Mouse (Mus musculus) midbrain, embryonic 11.5 days (tissue): ENCODE data around the gene Prss16. TPM values are rescaled to one million over a fixed set of nuclear protein-coding genes. Genes with fewer than 3 reads are reported as not detected.

Experiments
- ATAC-seq: fragments of 200-750 bp; cut with Nextera tagmentation; 2 replicates; pipeline ENCODE4 v1.8.0; 2017; ENCODE audit warnings: moderate TSS enrichment, moderate library complexity; ENCODE audit not compliant: low FRiP score
- DNase-seq: peaks from one replicate; pipeline ENCODE4 v3.0.0; 2015; ENCODE audit warnings: low spot score; ENCODE audit errors: missing footprints
- H3K27ac ChIP-seq: fragments of 300-500 bp; sonication (generic); 2 replicates; pipeline ENCODE4 v1.5.1; 2014; ENCODE audit warnings: low read depth, low read length
- H3K27me3 ChIP-seq: fragments of 300-500 bp; sonication (generic); 2 replicates; pipeline ENCODE4 v1.6.1; 2014; ENCODE audit warnings: mild to moderate bottlenecking, low read length, moderate library complexity, mixed read lengths; ENCODE audit not compliant: control insufficient read depth, insufficient read depth
- H3K36me3 ChIP-seq: fragments of 300-500 bp; sonication (generic); 2 replicates; pipeline ENCODE4 v1.6.1; 2014; ENCODE audit warnings: mild to moderate bottlenecking, low read length, moderate library complexity, mixed read lengths; ENCODE audit not compliant: control insufficient read depth, insufficient read depth
- H3K4me1 ChIP-seq: fragments of 300-500 bp; sonication (generic); 2 replicates; pipeline ENCODE4 v1.6.1; 2014; ENCODE audit warnings: low read length; ENCODE audit not compliant: control insufficient read depth, insufficient read depth
- H3K4me2 ChIP-seq: fragments of 300-500 bp; sonication (generic); 2 replicates; pipeline ENCODE4 v1.6.1; 2014; ENCODE audit warnings: mild to moderate bottlenecking, moderate library complexity
- H3K4me3 ChIP-seq: fragments of 300-500 bp; sonication (generic); 2 replicates; pipeline ENCODE4 v1.5.1; 2014; ENCODE audit warnings: low read depth, low read length
- H3K9ac ChIP-seq: fragments of 300-500 bp; sonication (generic); 2 replicates; pipeline ENCODE4 v1.6.1; 2014; ENCODE audit warnings: low read length
- H3K9me3 ChIP-seq: fragments of 300-500 bp; sonication (generic); 2 replicates; pipeline ENCODE4 v1.6.1; 2016; ENCODE audit warnings: low read length; ENCODE audit not compliant: control insufficient read depth
- WGBS: fragments of 180-500 bp; shearing (Covaris S2); extraction: QIAGEN DNeasy Blood & Tissue Kit; methylation state at CpG from one replicate; pipeline ENCODE4 v1.1.7; 2014; 5-methylcytosine and 5-hydroxymethylcytosine counted together
- polyA plus RNA-seq: library from polyadenylated mRNA; unstranded; fragments of >200 nt; fragmentation: Nextera tagmentation; extraction: Ambion mirVana; gene quantifications from 2 replicates; pipeline ENCODE4 v1.2.1, GENCODE M21; 2014

The Prss16 gene
- polyA plus RNA-seq, 1 experiment from 2014 or later: 0.10 TPM

DNA sequence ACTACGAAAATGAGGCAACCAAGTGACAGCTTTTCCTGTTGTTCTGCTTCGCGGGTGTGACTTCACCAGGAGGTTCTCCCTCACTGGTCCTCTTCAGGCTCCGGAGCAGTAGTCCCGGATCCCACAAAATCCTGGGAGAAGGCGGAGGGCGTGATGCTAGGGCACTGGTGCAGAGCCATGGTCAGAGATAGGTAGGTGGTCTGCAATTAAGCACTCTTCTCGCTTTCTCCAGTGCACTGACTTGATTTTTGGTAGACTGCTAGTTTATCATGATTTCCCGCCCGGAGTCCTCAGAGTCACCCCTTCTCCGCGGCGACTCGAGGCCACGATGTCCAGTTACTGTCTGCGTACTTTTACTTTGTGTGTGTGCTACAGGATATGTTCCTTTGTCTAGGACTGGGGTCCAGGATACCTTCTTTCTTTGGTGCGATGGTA, 4.9 kb upstream of the Prss16 start:
- Histone ChIP-seq H3K4me3 (peak overlapping the region; percentile 3; the same call in 1 of the 2 replicates), H3K36me3 (no peaks in the 10 kb centered on the region), H3K4me1 (no peaks in the 10 kb centered on the region), H3K27ac (no peak overlapping the region), H3K27me3 (peaks cover 66% of the 10 kb centered on the region), H3K9ac (no peak overlapping the region), H3K4me2 (peak overlapping the region; percentile 19), H3K9me3 (peaks cover 3% of the 10 kb centered on the region; the same call in 1 of the 2 replicates)
- peak; percentile 94 for DNase-seq
- WGBS: 18% methylated on average over 17 of the region's 17 CpGs
- ATAC-seq: no peak

DNA sequence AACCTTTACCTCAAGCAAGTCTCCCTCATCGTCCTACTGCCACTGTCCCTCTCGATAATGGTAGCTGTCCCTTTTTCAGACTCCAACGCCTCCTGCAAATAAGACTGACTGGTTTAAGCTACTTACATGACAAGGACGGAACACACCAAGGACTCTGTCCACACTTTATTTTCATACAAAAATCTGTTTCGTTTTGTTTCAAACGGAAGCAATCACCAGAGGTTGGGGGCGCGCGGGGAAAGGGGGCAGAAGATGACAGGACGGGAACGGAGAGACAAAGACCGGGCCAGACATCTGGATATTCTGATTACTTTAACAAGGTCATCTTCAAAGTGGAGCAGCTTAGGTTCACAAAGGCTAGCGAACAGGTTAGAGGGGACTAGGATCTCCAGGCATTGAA, 4.2 kb upstream of the Prss16 start:
- 20% methylated on average over 13 of the region's 13 CpGs for WGBS
- no peak for ATAC-seq
- H3K4me1 ChIP-seq: no peaks in the 10 kb centered on the region
- H3K27ac ChIP-seq: no peak overlapping the region
- no peaks in the 10 kb centered on the region for H3K36me3 ChIP-seq
- H3K27me3 ChIP-seq: peaks cover 68% of the 10 kb centered on the region
- peak; percentile 94 for DNase-seq
- peaks cover 3% of the 10 kb centered on the region; the same call in 1 of the 2 replicates for H3K9me3 ChIP-seq
- no peak overlapping the region for H3K4me3 ChIP-seq
- no peak overlapping the region for H3K9ac ChIP-seq
- H3K4me2 ChIP-seq: no peak overlapping the region

- Histone ChIP-seq H3K9ac (no peak overlapping the region), H3K27ac (no peak overlapping the region), H3K4me2 (no peak overlapping the region), H3K4me3 (no peak overlapping the region), H3K27me3 (peaks cover 92% of the 10 kb centered on the region), H3K36me3 (no peaks in the 10 kb centered on the region), H3K9me3 (no peaks in the 10 kb centered on the region), H3K4me1 (peaks cover 12% of the 10 kb centered on the region)
- ATAC-seq (no peak), DNase-seq (peak; percentile 81)
- WGBS: 79% methylated on average over 3 of the region's 3 CpGs
Measured at GRCm38 (mm10) chr13:22008707-22009106, 835 bp downstream of the Prss16 start.

GRCm38 (mm10) chr13:22007872-22008271, 1.7 kb downstream of the Prss16 start:
- Histone ChIP-seq H3K27ac (no peak overlapping the region), H3K27me3 (peaks cover 95% of the 10 kb centered on the region), H3K4me1 (peaks cover 12% of the 10 kb centered on the region), H3K4me2 (no peak overlapping the region), H3K9ac (no peak overlapping the region), H3K4me3 (no peak overlapping the region), H3K36me3 (no peaks in the 10 kb centered on the region), H3K9me3 (no peaks in the 10 kb centered on the region)
- ATAC-seq (no peak), DNase-seq (peak; percentile 84)
- WGBS: 47% methylated on average over 7 of the region's 7 CpGs

DNA sequence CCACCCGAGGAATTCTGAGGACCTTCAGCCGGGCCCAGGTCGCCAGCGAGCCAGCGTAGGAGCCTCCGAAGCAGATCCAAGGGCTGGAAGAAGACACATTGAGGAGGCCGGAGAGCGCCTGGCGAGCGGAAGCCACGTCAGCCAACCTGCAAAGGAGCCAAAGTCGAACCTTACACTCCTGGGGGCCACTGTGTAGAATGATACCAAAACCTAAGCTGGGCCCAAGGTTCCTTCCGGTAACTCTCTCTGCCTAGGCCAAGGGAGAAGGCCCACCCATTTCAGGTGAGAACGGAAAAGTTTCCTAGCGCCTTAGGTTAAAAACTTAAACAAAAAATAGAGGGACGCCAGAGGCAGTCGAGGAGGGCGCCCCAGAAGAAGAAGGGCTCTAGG, 2.4 kb downstream of the Prss16 start:
- Histone ChIP-seq H3K27me3 (peaks cover 95% of the 10 kb centered on the region), H3K4me3 (peak overlapping the region; percentile 45), H3K27ac (no peak overlapping the region), H3K9me3 (no peaks in the 10 kb centered on the region), H3K4me1 (peaks cover 12% of the 10 kb centered on the region), H3K36me3 (no peaks in the 10 kb centered on the region), H3K4me2 (peak overlapping the region; percentile 85), H3K9ac (no peak overlapping the region)
- no peak for ATAC-seq
- 3% methylated on average over 18 of the region's 18 CpGs for WGBS
- DNase-seq: peak; percentile 86

- Histone ChIP-seq H3K27me3 (peaks cover 97% of the 10 kb centered on the region), H3K4me3 (peak overlapping the region; percentile 45), H3K9ac (no peak overlapping the region; the same call in 1 of the 2 replicates)
Measured at GRCm38 (mm10) chr13:22006334-22007120, 3.0 kb downstream of the Prss16 start.

DNA sequence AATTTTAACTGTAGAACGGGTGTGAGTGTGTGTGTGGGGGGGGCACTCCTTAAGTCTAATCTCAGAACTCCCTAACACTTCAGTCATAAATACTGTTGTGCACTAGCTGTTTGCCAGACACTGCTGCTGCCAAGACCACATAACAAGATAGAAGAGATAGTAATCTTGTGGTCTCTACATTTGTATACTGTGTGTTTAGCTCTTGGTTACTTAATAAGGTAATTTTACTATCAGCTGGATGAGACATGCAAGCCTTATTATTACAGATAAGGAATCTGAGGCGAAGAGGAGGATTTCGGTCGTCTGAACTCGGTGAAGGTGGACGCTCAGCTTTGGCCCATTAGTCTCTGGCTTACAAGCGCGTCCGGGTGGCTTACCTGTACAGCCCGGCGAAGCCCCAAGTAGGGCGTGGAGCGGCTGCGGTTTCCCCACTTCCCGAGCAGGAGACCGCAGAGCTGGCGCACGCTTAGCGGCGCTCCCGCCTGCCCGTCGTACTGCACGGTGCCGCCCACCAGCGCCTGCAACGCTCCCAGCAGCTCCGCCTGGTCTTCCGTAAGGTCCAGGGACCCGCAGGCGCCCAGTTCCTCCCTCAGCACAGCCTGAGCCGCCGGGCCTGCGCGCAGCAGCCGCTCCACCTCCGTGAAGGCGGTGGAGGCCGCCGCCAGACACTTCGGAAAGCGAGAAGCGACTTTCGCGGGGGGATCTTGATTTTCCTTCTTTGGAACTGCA, 3.8 kb downstream of the Prss16 start:
- Histone ChIP-seq H3K4me1 (peaks cover 12% of the 10 kb centered on the region), H3K9me3 (no peaks in the 10 kb centered on the region), H3K9ac (peak overlapping the region; percentile 46), H3K4me2 (peak overlapping the region; percentile 85), H3K4me3 (peak overlapping the region; percentile 45), H3K27ac (no peak overlapping the region), H3K36me3 (no peaks in the 10 kb centered on the region), H3K27me3 (peaks cover 99% of the 10 kb centered on the region)
- ATAC-seq (peak; percentile 76), DNase-seq (peak; percentile 94)
- under 1% methylated on average over 45 of the region's 45 CpGs for WGBS

More at GRCm38 (mm10) chr13:22006334-22007120, 3.0 kb downstream of the Prss16 start:
- H3K9me3 ChIP-seq: no peaks in the 10 kb centered on the region
- peaks cover 12% of the 10 kb centered on the region for H3K4me1 ChIP-seq
- DNase-seq: peak; percentile 96
- no peaks in the 10 kb centered on the region for H3K36me3 ChIP-seq
- WGBS: under 1% methylated on average over 38 of the region's 38 CpGs
- no peak overlapping the region for H3K27ac ChIP-seq
- peak; percentile 82 for ATAC-seq
- H3K4me2 ChIP-seq: peak overlapping the region; percentile 85

DNA sequence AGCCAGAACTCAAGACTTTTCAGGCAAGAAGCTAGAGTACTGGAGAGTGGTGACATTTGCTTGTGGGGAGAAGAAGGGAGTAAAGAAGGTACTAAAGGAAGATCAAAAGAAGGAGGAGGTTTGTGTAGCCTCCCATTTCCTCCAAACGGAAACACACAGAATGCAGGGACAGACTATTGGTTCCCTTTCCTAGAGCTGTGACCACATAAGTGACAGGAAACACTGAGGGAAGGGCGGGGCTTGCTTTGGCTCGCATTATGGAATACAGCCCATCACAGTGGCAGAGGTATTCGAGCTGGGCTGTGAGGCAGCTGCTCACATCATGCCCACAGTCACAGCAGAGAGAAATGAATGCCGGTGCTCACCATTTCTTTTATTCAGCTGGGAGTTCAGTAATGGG, 7.7 kb downstream of the Prss16 start:
- H3K36me3 ChIP-seq: no peaks in the 10 kb centered on the region
- peaks cover 14% of the 10 kb centered on the region for H3K4me1 ChIP-seq
- H3K4me2 ChIP-seq: no peak overlapping the region
- H3K27ac ChIP-seq: no peak overlapping the region
- no peak for DNase-seq
- no peaks in the 10 kb centered on the region for H3K9me3 ChIP-seq
- no peak overlapping the region for H3K9ac ChIP-seq
- no peak for ATAC-seq
- 28% methylated on average over 5 of the region's 5 CpGs for WGBS
- H3K4me3 ChIP-seq: no peak overlapping the region
- H3K27me3 ChIP-seq: peaks cover 99% of the 10 kb centered on the region

DNA sequence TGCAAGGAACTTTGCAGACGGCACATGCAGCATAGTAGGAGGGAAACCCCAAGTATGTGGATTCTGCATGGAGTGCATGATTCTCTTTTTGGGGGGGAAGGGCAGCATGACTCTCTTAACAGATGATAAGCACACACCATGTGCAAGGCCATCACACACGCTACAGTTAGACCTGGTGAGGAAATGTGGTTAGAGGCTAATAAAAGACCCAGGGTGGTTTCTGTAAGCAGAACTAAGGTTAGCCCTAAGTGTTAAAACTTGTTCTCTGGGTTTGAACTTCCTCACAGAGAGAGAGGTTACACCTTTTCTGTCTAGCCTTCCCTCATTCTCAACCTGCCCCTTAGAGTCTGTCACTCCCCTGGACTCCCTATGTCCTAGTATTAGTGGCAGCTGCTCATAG, 8.2 kb downstream of the Prss16 start:
- Histone ChIP-seq H3K27me3 (peaks cover 99% of the 10 kb centered on the region), H3K27ac (no peak overlapping the region), H3K9me3 (no peaks in the 10 kb centered on the region), H3K36me3 (no peaks in the 10 kb centered on the region), H3K4me3 (no peak overlapping the region), H3K4me2 (no peak overlapping the region), H3K9ac (no peak overlapping the region), H3K4me1 (peaks cover 10% of the 10 kb centered on the region)
- DNase-seq (no peak), ATAC-seq (no peak)
- WGBS: 52% methylated on average over 2 of the region's 2 CpGs
